Mouse (Mus musculus) 3T3-L1 (cell line): Measurements from ENCODE around the gene Tcaf3.

ENCODE experiments used
- DNase-seq: peaks from one replicate; pipeline ENCODE4 v3.0.0-alpha.2; 2015; ENCODE audit warnings: low read depth, low spot score

Gene Tcaf3

DNA sequence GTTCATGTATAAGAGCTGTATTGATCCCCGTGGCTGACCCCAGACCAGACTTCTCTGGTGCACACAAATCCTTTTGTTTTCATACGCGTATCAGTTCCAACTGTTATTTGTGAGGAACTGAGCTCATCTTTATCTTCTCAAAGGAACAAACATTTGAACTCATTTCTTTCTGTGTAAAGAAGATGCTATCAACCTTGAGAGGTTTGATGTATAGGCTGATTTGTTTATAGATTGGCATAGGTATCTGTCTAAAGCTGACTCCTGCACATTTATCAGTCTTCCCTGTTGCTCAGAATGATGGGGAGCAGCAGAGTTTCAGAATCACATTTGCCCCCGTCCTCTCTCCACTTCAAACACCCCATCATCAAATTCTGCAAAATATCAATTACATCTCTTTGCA is at the start of gene Tcaf3:
TSS of gene Tcaf3 (minus strand) at position 101 of the 400 bp plus-strand sequence.
- DNase-seq: no peak

DNA sequence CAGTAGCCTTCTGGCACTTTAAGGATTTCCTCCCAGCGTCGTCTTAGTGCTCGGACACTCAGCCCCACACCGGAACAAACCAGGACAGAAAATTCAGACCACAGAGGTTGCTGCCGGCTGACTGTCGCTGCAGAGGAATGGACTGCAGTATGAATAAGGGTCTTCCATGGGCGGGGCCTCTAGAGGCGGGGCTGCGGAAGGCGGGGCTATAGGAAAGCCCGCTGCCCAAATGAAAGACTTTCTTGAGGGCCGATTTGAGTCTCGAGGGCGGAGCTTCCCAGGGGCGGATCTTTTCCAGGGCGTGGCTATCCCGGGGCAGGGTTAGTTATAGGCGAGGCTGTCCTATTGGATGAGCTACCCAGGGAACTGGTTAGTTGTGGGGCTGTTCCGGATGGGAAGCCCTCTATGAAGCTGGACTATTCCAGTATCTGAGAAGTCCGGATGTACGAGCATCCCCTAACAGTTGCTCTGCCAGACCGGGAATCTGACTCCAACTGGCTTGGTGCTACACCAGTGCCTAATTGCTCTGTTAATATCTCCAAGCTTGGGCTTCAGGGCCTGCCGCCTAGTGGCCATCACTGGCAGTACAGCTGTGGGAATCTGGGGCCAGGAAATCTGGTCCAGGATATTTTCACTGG is 47.5 kb upstream of the Tcaf3 start, which contains the start of gene Tcaf2:
TSS of gene Tcaf2 (minus strand) at position 343 of the 638 bp plus-strand sequence.
- peak; percentile 98 for DNase-seq

DNA sequence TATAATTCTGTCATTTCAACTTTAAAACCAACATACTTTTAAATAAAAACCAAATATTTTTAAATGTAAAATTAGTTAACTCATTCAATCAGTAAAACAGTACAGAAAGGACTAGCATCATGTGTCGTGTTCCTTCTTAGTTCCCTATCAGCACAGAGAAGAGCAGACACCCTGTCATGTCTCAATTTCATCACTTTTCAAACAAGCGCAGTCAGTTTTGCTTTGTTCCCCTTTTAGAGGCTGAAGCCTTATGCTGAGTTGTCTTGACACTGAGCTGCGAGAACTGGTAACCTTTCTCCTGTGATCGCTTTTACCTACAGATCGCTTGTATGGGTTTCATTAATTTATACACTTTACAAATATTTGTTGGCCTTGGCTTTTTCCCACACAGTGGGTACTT is 36.9 kb upstream of the Tcaf3 start:
- no peak for DNase-seq

DNA sequence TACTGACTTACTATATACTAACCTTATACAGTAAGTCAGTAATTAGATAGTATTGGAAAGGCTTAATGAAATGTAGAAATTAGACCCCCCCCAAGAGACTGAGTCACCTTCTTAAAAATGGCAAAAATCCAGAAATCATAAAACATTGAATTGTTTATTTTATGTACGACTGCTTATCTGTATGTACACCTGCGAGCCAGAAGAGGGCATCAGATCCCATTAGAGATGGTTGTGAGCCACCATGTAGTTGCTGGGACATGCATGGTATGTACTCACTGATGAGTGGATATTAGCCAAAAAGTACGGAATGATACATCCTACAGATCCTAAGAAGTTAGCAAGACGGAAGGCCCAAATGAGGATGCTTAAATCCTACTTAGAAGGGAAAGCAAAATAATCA is 33.9 kb upstream of the Tcaf3 start:
- peak; percentile 34 for DNase-seq

DNA sequence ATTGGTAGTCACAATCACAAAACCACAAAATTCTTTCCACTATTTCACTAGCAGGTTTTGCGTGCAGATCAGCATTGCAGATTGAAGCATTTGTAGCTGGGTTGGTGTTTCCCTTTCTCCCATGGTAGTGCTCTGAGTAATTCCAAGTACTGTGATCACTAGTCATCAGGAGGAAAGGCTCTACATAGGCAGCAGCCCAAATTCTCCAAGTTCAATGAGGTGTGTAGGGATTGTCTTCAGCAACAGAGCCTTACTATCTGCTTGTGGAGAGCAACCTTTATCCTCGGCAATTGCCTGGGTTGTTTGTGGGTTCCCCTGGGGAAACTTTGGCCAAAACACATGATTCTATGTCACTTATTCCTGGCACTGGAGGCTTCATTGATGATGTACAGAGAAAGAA is 19.4 kb upstream of the Tcaf3 start:
- no peak for DNase-seq

DNA sequence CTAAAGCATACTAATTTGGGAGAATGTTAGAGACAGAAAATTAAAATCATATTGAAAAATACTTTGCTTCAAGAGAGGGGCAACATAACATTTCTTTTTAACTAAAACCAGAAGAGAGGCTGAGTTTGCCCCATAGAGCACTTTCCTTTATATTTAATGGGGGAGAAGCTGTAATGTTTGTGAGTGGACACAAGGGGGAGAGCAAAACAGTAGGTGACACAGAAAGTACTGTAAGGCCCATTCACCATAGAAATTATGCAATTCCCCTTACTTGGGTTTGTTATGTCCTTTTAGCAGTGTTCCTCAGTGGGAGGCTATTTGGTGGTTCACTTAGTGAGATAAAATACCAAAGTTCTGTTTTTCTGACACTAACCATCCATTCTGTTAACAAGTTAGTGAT is 14.7 kb upstream of the Tcaf3 start:
- peak; percentile 67 for DNase-seq

DNA sequence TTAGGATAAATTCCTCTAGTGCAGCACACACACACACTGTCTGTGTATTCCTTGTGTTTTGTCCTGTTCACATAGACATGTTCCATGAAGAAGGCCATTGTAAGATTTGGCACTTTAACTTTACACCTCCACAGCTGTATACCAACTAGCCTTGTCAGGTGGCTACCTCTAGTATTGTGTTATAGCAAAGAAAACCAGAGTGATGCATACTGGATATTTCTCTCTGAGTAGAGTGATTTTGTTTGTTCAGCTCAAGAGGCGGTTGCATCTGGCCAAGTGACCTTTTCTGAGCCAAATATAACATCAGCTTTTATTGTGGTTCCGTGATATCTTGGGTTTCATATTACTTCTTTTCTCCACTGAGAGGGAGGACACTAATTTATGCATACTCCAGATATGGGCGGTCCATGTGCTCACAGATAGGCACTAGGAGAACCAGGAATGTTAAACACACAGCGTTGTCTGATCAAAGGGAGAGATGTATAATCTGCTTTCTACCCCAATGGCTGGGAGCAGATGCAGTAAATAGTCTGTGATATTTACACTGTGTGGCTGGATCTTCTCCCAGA is 13.5 kb upstream of the Tcaf3 start:
- peak; percentile 33 for DNase-seq

DNA sequence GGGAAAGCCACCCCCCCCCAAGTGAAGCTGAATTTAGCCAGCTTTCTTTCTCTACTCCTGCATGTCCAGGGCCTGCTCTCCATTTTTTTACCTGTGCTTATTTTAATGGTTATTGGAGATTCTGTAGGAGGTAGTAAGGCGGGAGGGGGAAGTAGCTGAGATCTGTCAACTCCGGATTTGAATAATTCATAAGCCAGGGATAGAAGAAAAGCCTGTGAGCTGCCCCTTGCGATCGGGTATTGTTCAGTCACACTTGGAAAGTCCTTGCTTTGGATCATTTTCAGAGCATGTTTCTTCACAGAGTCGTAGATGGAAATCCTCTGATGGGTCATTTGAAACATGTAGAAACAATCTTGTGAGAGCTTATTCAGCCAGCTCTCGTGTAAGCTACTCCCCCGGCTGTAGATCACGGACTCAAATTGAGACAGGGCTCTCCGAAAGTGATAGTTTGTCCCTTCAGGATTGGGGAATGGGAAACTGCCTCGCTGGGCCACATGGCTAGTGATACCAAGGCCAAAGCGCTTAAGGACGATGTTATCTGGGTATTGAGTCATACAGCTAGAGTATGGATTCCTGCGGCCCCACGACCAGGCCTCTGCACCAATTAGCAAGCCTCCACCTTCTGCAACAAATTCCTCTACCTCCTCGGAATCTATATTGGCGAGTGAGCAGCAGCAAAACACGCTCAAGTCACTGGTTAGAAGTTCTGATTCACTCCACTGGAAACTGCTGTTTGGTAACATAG is 4.2 kb downstream of the Tcaf3 start:
- DNase-seq: no peak

DNA sequence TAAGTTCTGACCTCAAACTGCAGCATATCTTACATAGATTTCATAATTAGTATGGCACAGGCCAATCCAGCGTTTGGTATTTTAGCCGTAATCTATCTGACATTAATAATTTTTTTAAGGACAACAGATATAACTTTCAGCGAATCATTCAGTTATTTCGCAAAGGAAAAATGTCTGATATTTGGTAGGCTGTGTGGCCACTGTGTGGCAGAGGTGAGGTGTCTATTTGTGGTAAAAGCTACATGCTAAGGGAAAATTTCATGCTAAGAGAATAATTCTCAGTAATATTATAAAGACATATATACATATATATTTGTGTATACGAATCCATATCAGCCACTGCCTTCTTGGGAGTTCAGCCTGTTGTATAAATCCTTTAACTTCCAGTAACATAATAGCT is 10.9 kb downstream of the Tcaf3 start:
- peak; percentile 18 for DNase-seq

DNA sequence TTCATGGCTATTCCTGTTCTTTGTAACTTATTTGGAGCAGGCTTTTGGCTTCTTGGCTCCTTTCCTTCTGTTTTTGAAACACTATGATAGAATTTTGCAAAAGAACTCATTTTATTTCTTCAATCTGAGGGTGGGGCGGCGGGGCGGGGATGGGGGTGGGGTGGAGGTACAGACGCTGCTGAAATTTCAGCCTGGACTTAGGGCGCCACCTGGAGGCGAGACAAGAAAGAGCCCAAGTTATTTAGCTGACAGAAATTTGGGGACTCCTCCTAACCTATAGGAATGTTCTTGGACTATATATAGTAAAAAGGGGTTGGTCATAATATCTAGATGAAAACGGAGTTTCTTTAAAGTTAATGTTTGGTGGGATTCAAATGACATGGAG is 14.0 kb downstream of the Tcaf3 start:
- peak; percentile 89 for DNase-seq

DNA sequence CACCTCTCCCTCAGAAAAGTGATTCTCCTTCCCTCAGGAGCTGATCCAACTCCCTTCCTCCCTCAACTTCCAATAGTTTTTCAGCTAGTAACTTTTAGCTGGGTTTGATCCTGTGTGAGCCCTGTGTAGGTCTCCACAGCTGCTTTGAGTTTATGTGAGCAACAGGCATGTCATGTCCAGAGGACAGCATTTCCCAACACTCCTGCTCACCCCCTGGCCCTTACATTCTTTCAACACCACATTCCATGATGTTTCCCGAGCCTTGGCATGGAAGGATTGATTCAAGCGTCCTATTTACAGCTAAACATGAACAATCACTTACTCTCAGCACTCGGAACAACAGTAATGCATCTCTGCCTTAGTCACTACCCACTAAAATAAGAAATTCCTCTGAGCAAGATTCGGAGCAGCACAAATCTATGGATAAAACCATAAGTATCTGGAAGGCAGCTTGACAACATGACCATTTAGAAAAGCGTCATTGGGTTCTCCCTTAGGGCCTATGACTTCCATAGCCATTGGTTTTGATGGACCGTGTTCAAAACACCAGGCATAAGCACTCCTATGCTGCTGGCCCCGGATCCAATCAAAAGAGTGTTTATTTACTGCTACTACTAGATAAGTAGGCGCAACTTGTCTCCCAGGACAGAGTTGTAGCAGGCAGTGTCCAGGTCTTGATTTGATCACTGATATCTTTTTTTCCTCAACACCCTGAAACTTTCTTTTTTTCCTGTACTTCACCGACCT is 14.6 kb downstream of the Tcaf3 start:
- DNase-seq: peak; percentile 98

DNA sequence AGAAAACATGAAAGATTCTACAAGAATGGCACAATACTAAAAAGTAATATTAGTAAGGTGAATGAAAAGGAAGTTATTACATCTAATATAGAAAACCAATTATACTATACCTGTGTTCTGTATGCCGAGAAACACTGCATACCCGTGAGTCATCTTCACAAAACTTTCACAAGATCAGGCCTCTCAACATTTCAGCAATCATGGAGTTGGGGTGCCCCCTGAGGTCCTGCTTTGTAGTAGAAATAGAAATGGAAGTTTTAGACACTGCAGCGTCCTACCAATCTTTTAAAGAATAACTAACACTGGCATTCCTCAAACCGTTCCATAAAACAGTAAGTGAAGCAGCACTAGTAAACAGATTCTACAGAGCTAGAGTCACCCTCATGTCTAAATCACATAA is 18.8 kb downstream of the Tcaf3 start:
- peak; percentile 74 for DNase-seq

DNA sequence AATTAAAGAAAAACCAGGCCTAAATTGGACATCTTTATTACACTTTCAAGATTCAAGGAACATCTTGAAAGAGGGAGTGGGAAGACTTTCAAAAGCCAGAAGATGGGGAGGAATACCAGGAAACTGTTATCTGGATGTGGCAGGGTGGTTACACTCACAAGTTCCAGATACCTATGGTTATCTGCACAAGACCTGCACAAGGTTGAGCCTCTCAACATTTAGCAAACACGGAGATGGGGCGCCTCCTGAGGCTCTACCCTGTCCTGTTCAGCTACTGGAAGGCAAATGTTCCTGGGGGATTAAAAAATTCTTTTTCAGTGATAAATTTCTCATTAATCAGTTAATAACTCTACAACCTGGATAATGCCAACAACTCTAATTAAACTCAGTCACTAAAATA is 20.1 kb downstream of the Tcaf3 start:
- DNase-seq: no peak

DNA sequence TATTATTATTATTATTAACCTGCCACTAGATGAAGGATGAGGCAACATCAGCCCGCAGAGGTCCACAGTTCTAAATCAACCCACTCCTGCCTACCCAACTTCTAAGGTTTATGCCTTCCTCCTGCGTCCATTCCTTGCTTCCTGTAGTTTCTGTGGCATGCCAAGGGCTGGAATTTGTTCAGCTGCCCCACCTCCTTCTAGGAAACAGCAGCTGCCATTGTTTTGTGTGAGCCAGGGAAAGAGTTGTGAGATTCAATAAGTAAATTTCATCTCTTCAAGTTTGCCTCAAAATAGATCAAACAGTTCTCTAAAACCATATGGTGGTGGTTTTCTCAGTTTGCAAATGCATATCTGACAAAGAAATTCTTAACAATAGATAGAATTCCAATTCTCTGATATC is 29.3 kb downstream of the Tcaf3 start:
- no peak for DNase-seq

DNA sequence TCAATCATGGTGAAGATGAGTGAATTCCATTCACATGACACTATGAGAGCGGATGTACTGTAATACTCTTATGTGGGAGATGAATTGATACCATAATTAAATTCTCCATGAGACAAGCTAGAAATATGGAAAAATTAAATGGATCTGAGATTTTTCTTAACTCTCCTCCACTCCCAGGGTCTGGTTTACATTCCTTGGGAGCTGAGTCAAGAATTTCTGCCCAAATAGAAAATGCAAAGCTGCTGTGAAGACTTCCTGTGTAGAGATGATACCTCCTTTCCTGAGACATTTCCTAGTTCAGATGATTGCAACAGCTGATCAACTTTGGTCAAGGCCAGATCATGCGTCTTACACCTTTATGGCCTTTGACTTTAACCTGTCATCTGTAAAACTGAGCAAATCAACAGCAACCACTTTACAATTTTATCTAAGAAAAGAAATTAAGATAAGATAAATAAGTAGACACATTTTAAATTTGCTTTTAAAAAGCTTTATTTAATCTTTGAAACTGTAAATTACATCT is 31.4 kb downstream of the Tcaf3 start:
- DNase-seq: peak; percentile 83

DNA sequence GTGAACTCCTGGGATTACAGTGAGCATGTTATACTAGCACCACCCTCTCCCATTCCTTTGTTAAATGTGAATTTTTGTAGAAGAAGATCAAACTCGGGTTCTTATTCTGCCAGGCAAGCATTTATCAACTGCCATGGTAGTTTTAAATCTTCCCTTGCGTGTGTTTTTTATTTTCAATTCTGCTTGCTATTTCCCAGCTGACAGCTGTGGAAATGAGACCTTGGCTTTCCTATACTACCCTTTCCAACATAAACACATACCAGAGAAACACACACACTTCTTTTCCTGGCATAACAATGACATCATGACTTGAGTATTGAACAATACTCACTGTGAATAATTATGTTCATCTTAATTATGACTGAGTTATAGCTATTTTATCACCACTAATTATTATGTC is 35.2 kb downstream of the Tcaf3 start:
- peak; percentile 56 for DNase-seq

DNA sequence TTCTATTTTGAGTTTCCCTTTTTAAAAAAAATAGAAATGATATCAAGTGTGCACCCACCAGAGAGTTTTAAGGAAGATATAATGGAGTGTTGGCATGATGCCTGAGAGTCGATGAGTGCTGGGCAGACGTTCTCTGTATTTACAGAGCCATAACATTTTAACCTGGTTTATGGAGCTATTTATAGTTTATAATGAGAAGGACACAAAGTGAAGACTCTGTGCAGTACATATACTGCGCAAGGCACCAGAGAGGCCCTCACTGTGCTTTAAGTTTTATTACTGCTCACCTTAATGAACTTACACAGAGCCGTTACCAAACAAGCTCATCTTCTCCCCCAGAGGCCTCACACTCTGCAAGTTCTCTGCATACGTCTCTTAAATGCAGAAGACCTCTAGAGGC is 36.6 kb downstream of the Tcaf3 start:
- DNase-seq: no peak

DNA sequence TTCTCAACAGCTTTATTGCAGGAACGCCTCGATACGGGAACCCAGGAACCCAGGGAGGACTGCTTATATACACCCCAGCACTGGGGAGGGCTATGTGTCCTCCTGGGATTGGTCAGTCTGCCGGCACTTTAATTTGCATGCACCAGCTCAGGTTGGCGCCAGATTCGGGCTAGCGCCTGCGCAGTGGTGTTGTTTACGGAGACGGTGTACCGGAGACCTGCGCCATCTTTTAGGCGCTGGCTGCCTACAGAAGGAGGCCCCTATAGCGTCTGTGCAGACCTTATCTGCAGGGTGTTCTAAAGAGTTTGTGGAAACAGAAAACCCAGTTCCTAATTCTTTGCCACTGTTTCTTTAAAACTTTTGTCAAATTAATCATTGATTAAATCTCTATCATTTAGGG is 38.9 kb downstream of the Tcaf3 start:
- DNase-seq: no peak

DNA sequence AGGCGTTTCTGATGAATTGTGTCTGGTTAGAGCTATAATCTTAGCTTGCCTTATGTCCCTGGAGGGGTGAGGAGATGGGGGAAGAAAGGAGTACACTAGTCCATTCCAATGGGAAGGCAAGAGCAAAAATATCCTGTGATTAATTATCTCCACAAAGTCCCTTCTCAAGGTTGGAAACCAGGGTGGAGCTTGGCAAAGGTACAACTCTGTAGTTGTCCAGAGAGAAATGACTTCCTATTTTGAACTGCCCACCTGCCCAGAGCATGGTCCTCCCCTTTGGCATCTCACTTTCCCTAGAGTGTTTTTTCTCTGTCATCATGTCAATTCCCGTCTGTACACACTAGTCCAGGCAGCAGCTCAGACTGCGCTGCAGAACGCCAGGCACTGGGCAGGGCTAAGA is 50.0 kb downstream of the Tcaf3 start, which contains the start of gene Olfr455:
TSS of gene Olfr455 (minus strand) at position 127 of the 400 bp plus-strand sequence.
- no peak for DNase-seq

DNA sequence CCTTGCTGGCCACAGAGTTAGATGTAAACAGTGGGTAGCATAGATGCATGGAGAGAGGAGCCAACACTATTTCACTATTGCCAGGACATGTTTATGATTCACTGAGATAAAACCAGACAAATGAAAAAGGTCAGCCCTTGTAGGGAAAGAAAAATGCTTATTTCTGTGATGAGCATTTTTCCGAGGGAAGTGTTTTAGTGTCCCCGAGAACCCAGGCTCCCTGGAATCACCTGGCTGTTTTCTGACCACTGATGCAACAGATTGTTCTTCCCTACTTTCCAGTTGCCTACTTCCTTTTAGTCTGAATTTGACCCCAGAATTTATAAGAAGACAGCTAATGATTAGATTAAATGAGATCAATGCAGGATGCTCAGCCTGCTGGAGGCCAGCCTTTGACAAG is 51.3 kb downstream of the Tcaf3 start:
- peak; percentile 29 for DNase-seq

DNA sequence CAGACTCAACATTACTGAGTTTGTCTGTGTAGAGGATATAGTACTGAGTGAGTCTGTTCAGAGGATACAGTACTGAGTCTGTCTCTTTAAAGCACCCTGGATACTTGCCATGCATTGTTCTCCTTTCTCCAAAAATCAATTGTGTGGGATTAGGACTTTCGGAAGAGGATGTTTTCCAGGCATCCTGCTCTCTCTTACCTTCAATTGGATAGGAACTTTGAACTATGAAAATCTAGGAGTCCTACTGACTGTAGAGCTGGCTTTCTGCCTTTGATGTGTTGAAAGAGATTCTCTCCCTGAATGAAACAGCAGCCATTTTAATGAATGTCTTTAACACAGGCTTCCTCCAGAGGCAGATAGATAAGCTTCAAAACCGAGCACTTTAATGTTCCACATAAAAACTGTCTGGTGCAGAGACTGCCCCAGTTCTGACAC is 52.0 kb downstream of the Tcaf3 start:
- peak; percentile 54 for DNase-seq

DNA sequence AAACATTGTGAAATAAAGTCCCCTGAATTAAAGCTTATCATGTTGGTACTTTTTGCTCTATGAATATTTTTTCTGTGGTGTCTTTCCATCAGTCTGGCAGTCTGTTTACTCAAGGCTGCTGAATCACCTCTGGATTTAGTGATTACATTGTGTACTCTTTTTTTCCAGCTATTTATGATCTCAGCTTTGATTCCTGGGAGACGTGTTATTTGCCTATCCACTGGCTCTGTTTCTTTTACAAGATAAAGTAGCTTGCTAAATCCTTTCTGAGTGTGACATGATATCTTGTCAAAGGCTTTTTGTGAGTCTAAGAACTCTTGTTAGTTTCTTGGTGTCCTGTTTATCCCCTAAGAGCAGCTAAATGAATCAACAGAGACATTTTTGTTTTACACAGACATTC is 52.6 kb downstream of the Tcaf3 start:
- DNase-seq: peak; percentile 72
